Mouse (Mus musculus) intestine, embryonic 16.5 days (tissue): ENCODE results near the gene Wdr70. TPM values are rescaled to one million over a fixed set of nuclear protein-coding genes. Genes with fewer than 3 reads are reported as not detected.

Experiments used
- ATAC-seq: fragments of 200-750 bp; cut with Nextera tagmentation; 2 replicates; pipeline ENCODE4 v1.8.0; 2017; ENCODE audit warnings: moderate TSS enrichment, moderate library complexity
- H3K27ac ChIP-seq: fragments of 300-500 bp; sonication (generic); 2 replicates; pipeline ENCODE4 v1.5.1; 2014; ENCODE audit warnings: mild to moderate bottlenecking, low read length
- H3K27me3 ChIP-seq: fragments of 300-500 bp; sonication (generic); replicated peaks from 2 replicates; pipeline ENCODE4 v1.6.1; 2014; ENCODE audit warnings: low read length, control low read depth, mixed read lengths; ENCODE audit not compliant: control insufficient read depth, insufficient read depth
- H3K36me3 ChIP-seq: fragments of 300-500 bp; sonication (generic); 2 replicates; pipeline ENCODE4 v1.6.1; 2014; ENCODE audit warnings: low read length, control low read depth; ENCODE audit not compliant: control insufficient read depth, insufficient read depth
- H3K4me1 ChIP-seq: fragments of 300-500 bp; sonication (generic); 2 replicates; pipeline ENCODE4 v1.6.1; 2014; ENCODE audit warnings: low read length, control low read depth, mixed read lengths; ENCODE audit not compliant: control insufficient read depth, insufficient read depth
- H3K4me2 ChIP-seq: fragments of 300-500 bp; sonication (generic); 2 replicates; pipeline ENCODE4 v1.6.1; 2014; ENCODE audit warnings: low read depth, low read length, control low read depth
- H3K4me3 ChIP-seq: fragments of 300-500 bp; sonication (generic); 2 replicates; pipeline ENCODE4 v1.5.1; 2014; ENCODE audit warnings: mild to moderate bottlenecking, low read length
- H3K9ac ChIP-seq: fragments of 300-500 bp; sonication (generic); 2 replicates; pipeline ENCODE4 v1.6.1; 2014; ENCODE audit warnings: low read depth, low read length
- H3K9me3 ChIP-seq: fragments of 300-500 bp; sonication (generic); 2 replicates; pipeline ENCODE4 v1.6.1; 2016; ENCODE audit warnings: low read length, control low read depth; ENCODE audit not compliant: control insufficient read depth
- WGBS: fragments of 180-500 bp; shearing (Covaris S2); extraction: QIAGEN DNeasy Blood & Tissue Kit; methylation state at CpG from one replicate; pipeline ENCODE4 v1.1.7; 2014; 5-methylcytosine and 5-hydroxymethylcytosine counted together
- polyA plus RNA-seq: library from polyadenylated mRNA; unstranded; fragments of >200 nt; fragmentation: Nextera tagmentation; extraction: Ambion mirVana; gene quantifications from 2 replicates; pipeline ENCODE4 v1.2.1, GENCODE M21; 2015

Gene Wdr70
- polyA plus RNA-seq, 1 experiment from 2014 or later, result 42.8 TPM

- Histone ChIP-seq H3K9ac (no peak overlapping the region), H3K9me3 (no peaks in the 10 kb centered on the region), H3K36me3 (no peaks in the 10 kb centered on the region; the same call in 1 of the 2 replicates), H3K27me3 (no peaks in the 10 kb centered on the region), H3K4me1 (no peaks in the 10 kb centered on the region), H3K27ac (no peak overlapping the region), H3K4me3 (no peak overlapping the region), H3K4me2 (no peak overlapping the region)
- ATAC-seq, result no peak
- WGBS, result 67% methylated on average over 4 of the region's 4 CpGs
Measured at GRCm38 (mm10) chr15:8039834-8040233, 59.2 kb downstream of the Wdr70 start.

GRCm38 (mm10) chr15:8038457-8038856, 60.6 kb downstream of the Wdr70 start:
- H3K4me1 ChIP-seq, result no peaks in the 10 kb centered on the region
- H3K9ac ChIP-seq, result no peak overlapping the region
- ATAC-seq, result no peak
- no peak overlapping the region for H3K27ac ChIP-seq
- H3K36me3 ChIP-seq, result no peaks in the 10 kb centered on the region; the same call in 1 of the 2 replicates
- WGBS, result 93% methylated on average over 5 of the region's 5 CpGs
- no peaks in the 10 kb centered on the region for H3K27me3 ChIP-seq
- no peaks in the 10 kb centered on the region for H3K9me3 ChIP-seq
- no peak overlapping the region for H3K4me3 ChIP-seq
- no peak overlapping the region for H3K4me2 ChIP-seq

- Histone ChIP-seq H3K4me3 (no peak overlapping the region), H3K4me1 (no peaks in the 10 kb centered on the region), H3K36me3 (no peaks in the 10 kb centered on the region; the same call in 1 of the 2 replicates), H3K27ac (no peak overlapping the region), H3K9me3 (no peaks in the 10 kb centered on the region), H3K9ac (no peak overlapping the region), H3K27me3 (no peaks in the 10 kb centered on the region), H3K4me2 (no peak overlapping the region)
- ATAC-seq, result no peak
- 79% methylated on average over 3 of the region's 3 CpGs for WGBS
Measured at GRCm38 (mm10) chr15:8037825-8038224, 61.2 kb downstream of the Wdr70 start.

GRCm38 (mm10) chr15:8031211-8031610, 67.8 kb downstream of the Wdr70 start:
- ATAC-seq, result no peak

GRCm38 (mm10) chr15:8030643-8031042, 68.4 kb downstream of the Wdr70 start:
- Histone ChIP-seq H3K36me3 (no peaks in the 10 kb centered on the region), H3K9ac (no peak overlapping the region), H3K4me1 (no peaks in the 10 kb centered on the region), H3K9me3 (no peaks in the 10 kb centered on the region), H3K27ac (no peak overlapping the region), H3K4me3 (no peak overlapping the region), H3K27me3 (no peaks in the 10 kb centered on the region), H3K4me2 (no peak overlapping the region)
- 85% methylated on average over 3 of the region's 3 CpGs for WGBS
- no peak for ATAC-seq

More at GRCm38 (mm10) chr15:8031211-8031610, 67.8 kb downstream of the Wdr70 start:
- Histone ChIP-seq H3K9me3 (no peaks in the 10 kb centered on the region), H3K4me1 (no peaks in the 10 kb centered on the region), H3K36me3 (no peaks in the 10 kb centered on the region), H3K27ac (no peak overlapping the region), H3K4me2 (no peak overlapping the region), H3K4me3 (no peak overlapping the region), H3K9ac (no peak overlapping the region), H3K27me3 (no peaks in the 10 kb centered on the region)
- 83% methylated on average over 7 of the region's 7 CpGs for WGBS

GRCm38 (mm10) chr15:8027503-8027902, 71.5 kb downstream of the Wdr70 start:
- H3K4me1 ChIP-seq, result no peaks in the 10 kb centered on the region
- H3K27me3 ChIP-seq, result no peaks in the 10 kb centered on the region
- ATAC-seq, result no peak
- no peak overlapping the region for H3K4me2 ChIP-seq
- H3K9ac ChIP-seq, result no peak overlapping the region
- H3K36me3 ChIP-seq, result no peaks in the 10 kb centered on the region
- H3K9me3 ChIP-seq, result no peaks in the 10 kb centered on the region
- WGBS, result 99% methylated on average over 2 of the region's 2 CpGs
- H3K27ac ChIP-seq, result no peak overlapping the region
- no peak overlapping the region for H3K4me3 ChIP-seq

- Histone ChIP-seq H3K4me2 (no peak overlapping the region), H3K4me1 (no peaks in the 10 kb centered on the region), H3K27ac (no peak overlapping the region), H3K36me3 (no peaks in the 10 kb centered on the region), H3K27me3 (no peaks in the 10 kb centered on the region), H3K9me3 (no peaks in the 10 kb centered on the region), H3K9ac (no peak overlapping the region), H3K4me3 (no peak overlapping the region)
- ATAC-seq, result no peak
- WGBS, result 77% methylated on average over 7 of the region's 7 CpGs
Measured at GRCm38 (mm10) chr15:8011418-8011817, 87.6 kb downstream of the Wdr70 start.

- no peaks in the 10 kb centered on the region for H3K27me3 ChIP-seq
- no peak overlapping the region for H3K4me3 ChIP-seq
- no peak overlapping the region for H3K9ac ChIP-seq
- 49% methylated on average over 8 of the region's 8 CpGs for WGBS
- H3K9me3 ChIP-seq, result no peaks in the 10 kb centered on the region
- no peaks in the 10 kb centered on the region for H3K36me3 ChIP-seq
- no peak overlapping the region for H3K27ac ChIP-seq
- no peak for ATAC-seq
- H3K4me2 ChIP-seq, result no peak overlapping the region
- no peaks in the 10 kb centered on the region for H3K4me1 ChIP-seq
Measured at GRCm38 (mm10) chr15:8007413-8007812, 91.6 kb downstream of the Wdr70 start.

DNA sequence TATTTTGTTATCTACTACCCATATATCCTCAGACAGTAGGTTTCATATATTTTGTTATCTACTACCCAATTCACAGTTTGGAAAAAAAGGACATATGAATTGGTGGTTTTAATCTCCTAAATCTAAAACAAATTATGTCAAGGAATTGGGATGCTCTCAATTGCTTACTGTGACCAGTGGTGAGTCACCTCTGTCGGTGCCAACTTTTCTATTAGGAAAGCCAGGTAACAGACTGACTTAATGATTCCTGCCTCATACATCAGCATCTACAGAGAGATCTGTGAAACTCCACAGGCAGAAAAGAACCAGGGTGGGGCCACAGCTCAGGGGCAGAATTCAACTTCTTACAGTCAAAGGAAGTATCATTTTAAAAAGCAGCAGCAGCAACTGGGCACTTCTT, 93.0 kb downstream of the Wdr70 start:
- H3K4me1 ChIP-seq, result no peaks in the 10 kb centered on the region
- no peak overlapping the region for H3K27ac ChIP-seq
- H3K4me2 ChIP-seq, result no peak overlapping the region
- H3K9ac ChIP-seq, result no peak overlapping the region
- 85% methylated on average over 1 of the region's 1 CpGs for whole genome bisulfite sequencing
- no peak overlapping the region for H3K4me3 ChIP-seq
- no peaks in the 10 kb centered on the region for H3K36me3 ChIP-seq
- no peaks in the 10 kb centered on the region for H3K9me3 ChIP-seq
- no peaks in the 10 kb centered on the region for H3K27me3 ChIP-seq
- no peak for ATAC-seq

DNA sequence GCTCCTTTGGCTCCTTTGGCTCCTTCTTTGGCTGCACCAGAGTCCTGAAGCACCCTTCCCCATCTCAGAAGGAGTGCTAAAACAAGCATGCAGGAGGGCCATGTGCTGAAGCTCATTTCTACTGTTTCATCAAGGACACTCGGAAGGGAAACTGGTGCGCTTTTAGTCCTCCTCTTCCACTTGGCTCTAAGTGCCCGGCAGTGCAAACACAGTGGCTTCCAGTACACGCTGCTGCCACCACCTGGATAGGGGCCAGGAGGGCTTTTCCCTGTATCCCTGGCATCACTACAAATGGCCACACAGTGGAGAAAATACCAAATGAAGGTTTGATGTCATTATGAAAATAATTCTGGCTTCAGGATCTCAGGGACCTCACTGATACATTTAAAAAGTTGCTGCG, 93.5 kb downstream of the Wdr70 start:
- no peaks in the 10 kb centered on the region for H3K27me3 ChIP-seq
- H3K9ac ChIP-seq, result no peak overlapping the region
- no peak for ATAC-seq
- H3K4me2 ChIP-seq, result no peak overlapping the region
- no peaks in the 10 kb centered on the region for H3K4me1 ChIP-seq
- H3K4me3 ChIP-seq, result no peak overlapping the region
- 66% methylated on average over 5 of the region's 5 CpGs for WGBS
- no peaks in the 10 kb centered on the region for H3K9me3 ChIP-seq
- H3K27ac ChIP-seq, result no peak overlapping the region
- H3K36me3 ChIP-seq, result no peaks in the 10 kb centered on the region
